Mouse (Mus musculus) forebrain, embryonic 10.5 days (tissue): ENCODE measurements around the gene Qars. TPM values are rescaled to one million over a fixed set of nuclear protein-coding genes. Genes with fewer than 3 reads are reported as not detected.
A peak's percentile ranks its signal among the peaks of the same experiment; 100 is the strongest.

ENCODE experiments used
- DNase-seq: peaks from one replicate; pipeline ENCODE4 v3.0.0-alpha.2; 2017; ENCODE audit warnings: low spot score; ENCODE audit errors: extremely low spot score
- H3K27ac ChIP-seq: fragments of 300-500 bp; sonication (generic); 2 replicates; pipeline ENCODE4 v1.5.1; 2016; ENCODE audit warnings: mild to moderate bottlenecking
- H3K27me3 ChIP-seq: fragments of 300-500 bp; sonication (generic); 2 replicates; pipeline ENCODE4 v1.6.1; 2016; ENCODE audit warnings: mild to moderate bottlenecking; ENCODE audit not compliant: poor library complexity, severe bottlenecking
- H3K36me3 ChIP-seq: fragments of 300-500 bp; sonication (generic); replicated peaks from 2 replicates; pipeline ENCODE4 v1.6.1; 2016; ENCODE audit warnings: mild to moderate bottlenecking, moderate library complexity
- H3K4me1 ChIP-seq: fragments of 300-500 bp; sonication (generic); 2 replicates; pipeline ENCODE4 v1.6.1; 2016
- H3K4me3 ChIP-seq: fragments of 300-500 bp; sonication (generic); 2 replicates; pipeline ENCODE4 v1.5.1; 2016; ENCODE audit warnings: mild to moderate bottlenecking, moderate library complexity
- H3K9me3 ChIP-seq: fragments of 300-500 bp; sonication (generic); 2 replicates; pipeline ENCODE4 v1.6.1; 2016; ENCODE audit warnings: mild to moderate bottlenecking, moderate library complexity
- WGBS: fragments of 180-500 bp; shearing (Covaris S2); methylation state at CpG from one replicate; pipeline ENCODE4 v1.1.7; 2016; 5-methylcytosine and 5-hydroxymethylcytosine counted together
- polyA plus RNA-seq: library from polyadenylated mRNA; unstranded; fragments of >200 nt; fragmentation: Nextera tagmentation; extraction: Ambion mirVana; gene quantifications from 2 replicates; pipeline ENCODE4 v1.2.1, GENCODE M21; 2016

Qars gene
- 113 and 117 TPM in 2 replicates for polyA plus RNA-seq

DNA sequence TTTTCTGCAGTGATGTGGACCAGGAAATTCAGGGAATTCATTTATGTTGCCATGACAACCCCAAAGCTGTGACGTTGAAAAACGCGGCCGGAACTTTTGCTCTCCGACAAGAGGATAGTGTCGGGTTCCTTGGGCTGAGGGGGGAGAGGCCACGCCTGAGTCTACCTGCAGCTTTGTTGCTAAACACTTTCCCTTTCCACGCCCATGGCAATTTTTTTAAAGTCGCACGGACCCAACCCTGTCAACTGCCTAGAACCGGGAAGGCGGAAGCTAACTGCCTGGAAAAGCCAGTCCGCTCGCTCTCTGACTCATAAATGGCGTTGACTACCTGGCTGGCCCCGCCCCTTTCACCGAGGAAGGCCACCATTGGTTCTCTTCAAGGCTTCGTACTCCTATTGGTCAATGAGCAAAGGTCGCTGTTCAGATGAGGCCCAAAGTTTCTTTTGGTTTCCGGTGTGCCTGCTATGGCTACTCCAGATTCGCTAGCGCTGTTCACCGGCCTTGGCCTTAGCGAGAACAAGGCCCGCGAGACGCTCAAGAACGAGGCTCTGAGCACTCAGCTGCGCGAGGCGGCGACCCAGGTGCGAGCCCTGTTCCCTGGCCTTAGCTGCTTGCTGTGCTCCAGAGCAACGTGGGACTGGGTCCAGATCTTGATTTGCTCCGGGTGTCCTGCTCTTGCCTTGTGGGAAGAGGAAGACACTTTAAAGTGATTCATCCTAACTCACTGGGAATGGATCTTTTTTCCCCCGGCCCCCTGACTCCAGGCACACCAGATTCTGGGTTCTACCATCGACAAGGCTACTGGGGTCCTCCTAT lies at the start of gene Qars:
Gene Qars (plus strand): TSS at position 88 of the 816 bp plus-strand sequence.
- Histone ChIP-seq H3K9me3 (no peaks in the 10 kb centered on the region), H3K4me1 (peaks cover 22% of the 10 kb centered on the region), H3K4me3 (peak within 1 kb of the TSS; percentile 71), H3K27me3 (no peaks in the 10 kb centered on the region), H3K27ac (peak within 1 kb of the TSS; percentile 86), H3K36me3 (peaks cover 50% of the 10 kb centered on the region)
- under 1% methylated on average over 37 of the region's 37 CpGs for WGBS
- DNase-seq = peak; percentile 95

- Histone ChIP-seq H3K4me3 (peak overlapping the region; percentile 99), H3K27me3 (no peaks in the 10 kb centered on the region; the same call in 1 of the 2 replicates), H3K36me3 (peaks cover 28% of the 10 kb centered on the region), H3K9me3 (no peaks in the 10 kb centered on the region), H3K4me1 (peaks cover 21% of the 10 kb centered on the region), H3K27ac (peak overlapping the region; percentile 95)
- 97% methylated on average over 1 of the region's 1 CpGs for WGBS
- DNase-seq = no peak
Observed at GRCm38 (mm10) chr9:108459939-108460318, 47.6 kb upstream of the Qars start.

GRCm38 (mm10) chr9:108460319-108461178 lies 47.0 kb upstream of the Qars start, which contains the start of gene Ccdc71:
TSS of gene Ccdc71 (plus strand) at chr9:108460527.
- WGBS = 1% methylated on average over 50 of the region's 52 CpGs
- H3K4me1 ChIP-seq = peaks cover 21% of the 10 kb centered on the region
- H3K27me3 ChIP-seq = no peaks in the 10 kb centered on the region; the same call in 1 of the 2 replicates
- peak within 1 kb of the TSS; percentile 95 for H3K27ac ChIP-seq
- H3K4me3 ChIP-seq = peak within 1 kb of the TSS; percentile 99
- H3K36me3 ChIP-seq = peaks cover 34% of the 10 kb centered on the region
- peak; percentile 87 for DNase-seq
- no peaks in the 10 kb centered on the region for H3K9me3 ChIP-seq

GRCm38 (mm10) chr9:108461181-108461631 lies 46.3 kb upstream of the Qars start, which contains the start of gene Klhdc8b:
TSS of gene Klhdc8b (minus strand) at chr9:108461581.
- peaks cover 21% of the 10 kb centered on the region for H3K4me1 ChIP-seq
- peak within 1 kb of the TSS; percentile 95 for H3K27ac ChIP-seq
- no peaks in the 10 kb centered on the region for H3K9me3 ChIP-seq
- whole genome bisulfite sequencing = 28% methylated on average over 11 of the region's 11 CpGs
- H3K27me3 ChIP-seq = no peaks in the 10 kb centered on the region; the same call in 1 of the 2 replicates
- H3K36me3 ChIP-seq = peaks cover 41% of the 10 kb centered on the region
- DNase-seq = no peak
- H3K4me3 ChIP-seq = peak within 1 kb of the TSS; percentile 99

DNA sequence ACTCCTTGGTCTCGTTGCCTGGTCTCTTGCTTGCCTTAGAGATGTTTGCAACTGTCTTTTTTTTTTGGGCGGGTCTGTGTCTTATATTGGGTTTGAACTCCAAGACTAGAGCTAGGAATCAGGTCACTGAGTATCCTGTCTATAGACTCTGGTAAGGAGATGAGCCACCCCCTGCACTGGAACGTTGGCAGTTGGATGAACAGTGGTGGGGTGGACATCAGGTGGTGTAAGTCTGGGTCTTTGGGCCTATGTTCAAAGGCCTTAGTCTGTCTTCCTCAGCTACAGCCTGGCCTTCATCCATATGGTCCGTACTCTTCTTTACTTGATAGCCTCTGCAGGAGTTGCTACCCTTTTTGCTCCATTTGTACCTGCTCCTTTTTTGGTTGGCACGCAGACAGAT lies 45.8 kb upstream of the Qars start:
- H3K27ac ChIP-seq = 0 out of 2 replicates have a peak overlapping the region, but pooled peaks have one; percentile 95

DNA sequence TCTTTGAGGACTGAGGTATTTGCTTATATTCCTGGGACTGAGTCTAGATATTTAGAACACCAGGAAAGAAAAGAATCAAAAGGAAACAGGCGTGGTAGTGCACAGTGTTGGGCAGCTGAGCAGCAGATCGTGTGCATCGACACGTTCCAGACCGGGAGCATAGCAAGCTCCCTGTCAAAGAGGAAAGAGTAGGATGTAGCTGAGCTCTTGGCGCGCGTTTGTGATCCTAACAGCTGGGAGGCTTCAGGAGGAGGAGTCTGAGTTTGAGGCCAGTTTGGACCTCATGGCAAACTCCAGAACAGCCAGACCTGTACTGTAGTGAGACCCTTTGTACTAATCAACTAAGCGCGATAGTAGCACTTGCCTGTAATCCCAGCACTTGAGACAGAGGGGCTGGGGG lies 45.3 kb upstream of the Qars start:
- Histone ChIP-seq H3K4me3 (peak overlapping the region; percentile 99; the same call in 1 of the 2 replicates), H3K27ac (no peak overlapping the region), H3K27me3 (no peaks in the 10 kb centered on the region; the same call in 1 of the 2 replicates), H3K36me3 (peaks cover 51% of the 10 kb centered on the region), H3K4me1 (peaks cover 21% of the 10 kb centered on the region), H3K9me3 (no peaks in the 10 kb centered on the region)
- no peak for DNase-seq
- WGBS = 95% methylated on average over 10 of the region's 10 CpGs

More for the DNA sequence above, 45.8 kb upstream of the Qars start:
- WGBS = 93% methylated on average over 5 of the region's 5 CpGs
- Histone ChIP-seq H3K9me3 (no peaks in the 10 kb centered on the region), H3K36me3 (peaks cover 46% of the 10 kb centered on the region), H3K4me3 (peak overlapping the region; percentile 99), H3K27me3 (no peaks in the 10 kb centered on the region; the same call in 1 of the 2 replicates), H3K4me1 (peaks cover 21% of the 10 kb centered on the region)
- DNase-seq = no peak

- DNase-seq = no peak
- peaks cover 21% of the 10 kb centered on the region for H3K4me1 ChIP-seq
- H3K4me3 ChIP-seq = no peak overlapping the region
- peaks cover 58% of the 10 kb centered on the region for H3K36me3 ChIP-seq
- 95% methylated on average over 9 of the region's 9 CpGs for WGBS
- H3K9me3 ChIP-seq = no peaks in the 10 kb centered on the region
- no peak overlapping the region for H3K27ac ChIP-seq
- H3K27me3 ChIP-seq = no peaks in the 10 kb centered on the region
Observed at GRCm38 (mm10) chr9:108463713-108464112, 43.8 kb upstream of the Qars start.

- H3K27me3 ChIP-seq = no peaks in the 10 kb centered on the region
- H3K4me1 ChIP-seq = peaks cover 10% of the 10 kb centered on the region
- DNase-seq = no peak
- no peaks in the 10 kb centered on the region for H3K9me3 ChIP-seq
- H3K27ac ChIP-seq = no peak overlapping the region
- peaks cover 58% of the 10 kb centered on the region for H3K36me3 ChIP-seq
- WGBS = 87% methylated on average over 2 of the region's 2 CpGs
- no peak overlapping the region for H3K4me3 ChIP-seq
Observed at GRCm38 (mm10) chr9:108466219-108466618, 41.3 kb upstream of the Qars start.

DNA sequence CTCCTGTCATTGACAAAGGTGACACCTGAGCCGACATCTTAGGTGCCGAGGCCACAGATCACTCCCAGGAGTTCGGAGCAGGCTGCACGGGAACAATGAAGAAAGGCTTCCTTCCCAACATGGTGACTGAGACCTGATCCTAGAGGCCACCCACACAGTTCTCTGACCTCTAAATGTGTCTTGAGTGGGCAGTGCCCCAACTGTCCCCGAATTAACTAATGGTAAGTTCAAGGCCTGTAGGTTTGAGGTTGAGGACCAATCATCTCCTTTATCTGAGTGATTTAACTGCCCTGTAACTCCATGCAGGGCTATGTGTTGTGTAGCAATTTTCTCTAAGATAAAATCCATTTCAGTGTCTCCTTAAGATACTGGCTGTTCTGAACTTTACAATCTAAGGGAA lies 38.1 kb upstream of the Qars start:
- Histone ChIP-seq H3K27ac (no peak overlapping the region), H3K9me3 (no peaks in the 10 kb centered on the region), H3K27me3 (no peaks in the 10 kb centered on the region), H3K4me3 (no peak overlapping the region), H3K4me1 (no peaks in the 10 kb centered on the region), H3K36me3 (peaks cover 35% of the 10 kb centered on the region)
- DNase-seq = no peak
- 85% methylated on average over 5 of the region's 5 CpGs for WGBS

- no peaks in the 10 kb centered on the region for H3K9me3 ChIP-seq
- 82% methylated on average over 4 of the region's 4 CpGs for WGBS
- no peak overlapping the region for H3K27ac ChIP-seq
- peaks cover 31% of the 10 kb centered on the region for H3K36me3 ChIP-seq
- no peak for DNase-seq
- H3K4me3 ChIP-seq = no peak overlapping the region
- H3K4me1 ChIP-seq = no peaks in the 10 kb centered on the region
- no peaks in the 10 kb centered on the region for H3K27me3 ChIP-seq
Observed at GRCm38 (mm10) chr9:108469845-108470244, 37.7 kb upstream of the Qars start.

GRCm38 (mm10) chr9:108474528-108474927 lies 33.0 kb upstream of the Qars start:
- no peaks in the 10 kb centered on the region for H3K36me3 ChIP-seq
- H3K4me3 ChIP-seq = no peak overlapping the region
- no peaks in the 10 kb centered on the region for H3K9me3 ChIP-seq
- no peak for DNase-seq
- H3K4me1 ChIP-seq = peaks cover 18% of the 10 kb centered on the region
- no peaks in the 10 kb centered on the region for H3K27me3 ChIP-seq
- 73% methylated on average over 1 of the region's 1 CpGs for WGBS
- H3K27ac ChIP-seq = no peak overlapping the region

- H3K27me3 ChIP-seq = no peaks in the 10 kb centered on the region
- H3K4me1 ChIP-seq = peaks cover 37% of the 10 kb centered on the region
- WGBS = under 1% methylated on average over 20 of the region's 20 CpGs
- H3K9me3 ChIP-seq = no peaks in the 10 kb centered on the region
- H3K36me3 ChIP-seq = peaks cover 28% of the 10 kb centered on the region
- peak overlapping the region; percentile 91 for H3K27ac ChIP-seq
- DNase-seq = peak; percentile 84
- H3K4me3 ChIP-seq = peak overlapping the region; percentile 64
Observed at GRCm38 (mm10) chr9:108478638-108479156, 28.8 kb upstream of the Qars start.
